Mouse (Mus musculus): ENCODE measurements around the gene Svs5. TPM values are rescaled to one million over a fixed set of nuclear protein-coding genes. Genes with fewer than 3 reads are reported as not detected.
"Not testable (repeated sequence)": the region's sequence is repeated elsewhere in the genome, so short reads cannot be mapped to it uniquely, and the experiment has no call there.

Svs5 gene
- not detected in 2 replicates for polyA plus RNA-seq (2015; fragmentation: Nextera tagmentation; extraction: Ambion mirVana)

- not testable (repeated sequence) for H3K27me3 ChIP-seq; H3K4me1 ChIP-seq (replicated peaks); ATAC-seq; H3K27ac ChIP-seq; H3K9ac ChIP-seq (replicated peaks); H3K9me3 ChIP-seq; H3K4me2 ChIP-seq (replicated peaks); H3K36me3 ChIP-seq; H3K4me3 ChIP-seq (replicated peaks)
- WGBS = 92% methylated on average over 3 of the region's 3 CpGs
Observed at GRCm38 (mm10) chr2:164332440-164332839, at the start of gene Svs5. Gene Svs5 (plus strand): TSS chr2:164332740.

GRCm38 (mm10) chr2:164288968-164289367, 43.6 kb upstream of the Svs5 start, which contains the start of gene Svs3a:
Gene Svs3a (plus strand): TSS chr2:164289268.
- H3K27me3 ChIP-seq; H3K9ac ChIP-seq (replicated peaks); H3K9me3 ChIP-seq; ATAC-seq; H3K36me3 ChIP-seq; H3K4me1 ChIP-seq (replicated peaks); H3K27ac ChIP-seq; H3K4me2 ChIP-seq (replicated peaks); H3K4me3 ChIP-seq (replicated peaks): not testable (repeated sequence)
- WGBS = 79% methylated on average over 1 of the region's 1 CpGs

- WGBS = 89% methylated on average over 5 of the region's 5 CpGs
- no peaks in the 10 kb centered on the region for H3K36me3 ChIP-seq
- no peak overlapping the region for H3K27ac ChIP-seq
- H3K4me2 ChIP-seq (replicated peaks) = no peak overlapping the region
- no peak overlapping the region for H3K9ac ChIP-seq (replicated peaks)
- no peaks in the 10 kb centered on the region for H3K4me1 ChIP-seq (replicated peaks)
- H3K4me3 ChIP-seq (replicated peaks) = no peak overlapping the region
- no peak for ATAC-seq
- no peaks in the 10 kb centered on the region for H3K9me3 ChIP-seq
- H3K27me3 ChIP-seq = no peaks in the 10 kb centered on the region
Observed at GRCm38 (mm10) chr2:164312599-164312998, 19.9 kb upstream of the Svs5 start.

- H3K27me3 ChIP-seq; ATAC-seq; H3K9ac ChIP-seq (replicated peaks); H3K4me3 ChIP-seq (replicated peaks); H3K4me2 ChIP-seq (replicated peaks); H3K36me3 ChIP-seq; H3K9me3 ChIP-seq; H3K4me1 ChIP-seq (replicated peaks); H3K27ac ChIP-seq: not testable (repeated sequence)
Observed at GRCm38 (mm10) chr2:164315460-164315859, 17.1 kb upstream of the Svs5 start.

- ATAC-seq; H3K27me3 ChIP-seq; H3K27ac ChIP-seq; H3K4me1 ChIP-seq (replicated peaks); H3K4me3 ChIP-seq (replicated peaks); H3K36me3 ChIP-seq; H3K9me3 ChIP-seq; H3K4me2 ChIP-seq (replicated peaks); H3K9ac ChIP-seq (replicated peaks): not testable (repeated sequence)
- WGBS = 84% methylated on average over 1 of the region's 1 CpGs
Observed at GRCm38 (mm10) chr2:164316451-164316850, 16.1 kb upstream of the Svs5 start, which contains the start of gene Svs6. Gene Svs6 (plus strand): TSS chr2:164316751.

GRCm38 (mm10) chr2:164320983-164321382, 11.6 kb upstream of the Svs5 start:
- Histone ChIP-seq H3K9me3 (no peaks in the 10 kb centered on the region), H3K4me1 (replicated peaks) (no peaks in the 10 kb centered on the region), H3K27me3 (no peaks in the 10 kb centered on the region), H3K4me2 (replicated peaks) (no peak overlapping the region), H3K9ac (replicated peaks) (no peak overlapping the region), H3K36me3 (no peaks in the 10 kb centered on the region), H3K27ac (no peak overlapping the region), H3K4me3 (replicated peaks) (no peak overlapping the region)
- 87% methylated on average over 6 of the region's 6 CpGs for WGBS
- ATAC-seq = no peak

GRCm38 (mm10) chr2:164343732-164344131, 11.2 kb downstream of the Svs5 start:
- not testable (repeated sequence) for ATAC-seq; H3K4me3 ChIP-seq (replicated peaks); H3K27ac ChIP-seq

GRCm38 (mm10) chr2:164347697-164348096, 15.2 kb downstream of the Svs5 start:
- not testable (repeated sequence) for H3K4me1 ChIP-seq (replicated peaks); H3K27me3 ChIP-seq; H3K27ac ChIP-seq; ATAC-seq; H3K4me2 ChIP-seq (replicated peaks); H3K4me3 ChIP-seq (replicated peaks); H3K9me3 ChIP-seq; H3K36me3 ChIP-seq; H3K9ac ChIP-seq (replicated peaks)

More at GRCm38 (mm10) chr2:164343732-164344131, 11.2 kb downstream of the Svs5 start:
- H3K27me3 ChIP-seq; H3K9ac ChIP-seq (replicated peaks); H3K36me3 ChIP-seq; H3K4me1 ChIP-seq (replicated peaks); H3K4me2 ChIP-seq (replicated peaks); H3K9me3 ChIP-seq: not testable (repeated sequence)
- 65% methylated on average over 1 of the region's 1 CpGs for WGBS

GRCm38 (mm10) chr2:164348980-164349379, 16.4 kb downstream of the Svs5 start:
- Histone ChIP-seq H3K27ac (no peak overlapping the region), H3K27me3 (no peaks in the 10 kb centered on the region), H3K9me3 (0 out of 2 replicates have a peak, but pooled peaks cover 3% of the 10 kb centered on the region), H3K4me1 (replicated peaks) (no peaks in the 10 kb centered on the region), H3K36me3 (no peaks in the 10 kb centered on the region), H3K4me2 (replicated peaks) (no peak overlapping the region), H3K9ac (replicated peaks) (no peak overlapping the region), H3K4me3 (replicated peaks) (no peak overlapping the region)
- WGBS = 92% methylated on average over 3 of the region's 3 CpGs
- ATAC-seq = no peak

GRCm38 (mm10) chr2:164352697-164353096, 20.2 kb downstream of the Svs5 start:
- Histone ChIP-seq H3K4me3 (replicated peaks) (no peak overlapping the region), H3K4me2 (replicated peaks) (no peak overlapping the region), H3K9ac (replicated peaks) (no peak overlapping the region), H3K9me3 (0 out of 2 replicates have a peak, but pooled peaks cover 3% of the 10 kb centered on the region), H3K27me3 (no peaks in the 10 kb centered on the region), H3K27ac (no peak overlapping the region), H3K36me3 (no peaks in the 10 kb centered on the region), H3K4me1 (replicated peaks) (no peaks in the 10 kb centered on the region)
- WGBS = 88% methylated on average over 3 of the region's 3 CpGs
- no peak for ATAC-seq

- Histone ChIP-seq H3K4me2 (replicated peaks) (no peak overlapping the region), H3K27ac (no peak overlapping the region), H3K4me3 (replicated peaks) (no peak overlapping the region), H3K4me1 (replicated peaks) (no peaks in the 10 kb centered on the region), H3K36me3 (no peaks in the 10 kb centered on the region), H3K27me3 (no peaks in the 10 kb centered on the region), H3K9me3 (0 out of 2 replicates have a peak, but pooled peaks cover 3% of the 10 kb centered on the region), H3K9ac (replicated peaks) (no peak overlapping the region)
- 92% methylated on average over 11 of the region's 11 CpGs for WGBS
- ATAC-seq = no peak
Observed at GRCm38 (mm10) chr2:164353356-164353755, 20.8 kb downstream of the Svs5 start.

- H3K36me3 ChIP-seq = no peaks in the 10 kb centered on the region
- 0 out of 2 replicates have a peak, but pooled peaks cover 8% of the 10 kb centered on the region for H3K4me1 ChIP-seq (replicated peaks)
- H3K27me3 ChIP-seq = no peaks in the 10 kb centered on the region
- H3K4me3 ChIP-seq (replicated peaks) = no peak overlapping the region
- H3K27ac ChIP-seq = no peak overlapping the region
- no peaks in the 10 kb centered on the region for H3K9me3 ChIP-seq
- ATAC-seq = no peak
- H3K4me2 ChIP-seq (replicated peaks) = no peak overlapping the region
- H3K9ac ChIP-seq (replicated peaks) = no peak overlapping the region
- WGBS = 78% methylated on average over 11 of the region's 11 CpGs
Observed at GRCm38 (mm10) chr2:164356177-164356967, 23.8 kb downstream of the Svs5 start.
